Mouse (Mus musculus) urinary bladder, adult 18-20 months (tissue): ENCODE results near the gene Cd164l2.

Experiments
- DNase-seq, 2 experiments: peaks; one replicate each; pipeline ENCODE4 v3.0.0; 2022; ENCODE audit warnings: low spot score in 2 of 2, mixed read lengths in 2 of 2

Gene Cd164l2

GRCm38 (mm10) chr4:133255392-133255791, 43.5 kb downstream of the Cd164l2 start:
- DNase-seq: no peak

- no peak for DNase-seq
Observed at GRCm38 (mm10) chr4:133256820-133257219, 44.9 kb downstream of the Cd164l2 start.

- no peak for DNase-seq
Observed at GRCm38 (mm10) chr4:133257230-133257629, 45.3 kb downstream of the Cd164l2 start.

- peak; percentile 59 to 68 for DNase-seq
Observed at GRCm38 (mm10) chr4:133257798-133258408, 46.0 kb downstream of the Cd164l2 start.

GRCm38 (mm10) chr4:133261641-133262374, 49.9 kb downstream of the Cd164l2 start:
- peak in 1 of 2 experiments; percentile 65 for DNase-seq

GRCm38 (mm10) chr4:133262375-133262765, 50.4 kb downstream of the Cd164l2 start:
- DNase-seq: no peak

- DNase-seq: no peak
Observed at GRCm38 (mm10) chr4:133262882-133263281, 51.0 kb downstream of the Cd164l2 start, which contains the start of gene Sytl1. TSS of gene Sytl1 (minus strand) at chr4:133263113.

GRCm38 (mm10) chr4:133263756-133264155, 51.8 kb downstream of the Cd164l2 start:
- DNase-seq: no peak

- DNase-seq: no peak
Observed at GRCm38 (mm10) chr4:133264559-133264958, 52.6 kb downstream of the Cd164l2 start.

- no peak for DNase-seq
Observed at GRCm38 (mm10) chr4:133265297-133265696, 53.4 kb downstream of the Cd164l2 start.

GRCm38 (mm10) chr4:133265759-133266158, 53.8 kb downstream of the Cd164l2 start:
- DNase-seq: no peak

GRCm38 (mm10) chr4:133266248-133266880, 54.4 kb downstream of the Cd164l2 start:
- no peak for DNase-seq

GRCm38 (mm10) chr4:133268931-133269330, 57.0 kb downstream of the Cd164l2 start:
- no peak for DNase-seq

- no peak for DNase-seq
Observed at GRCm38 (mm10) chr4:133269596-133269995, 57.7 kb downstream of the Cd164l2 start.

- no peak for DNase-seq
Observed at GRCm38 (mm10) chr4:133270929-133271328, 59.0 kb downstream of the Cd164l2 start.
